10 mouse cellular contexts compared by ENCODE assay signal in genomic region chr11:116336393-116336792, GRCm38 (mm10). TPM values are rescaled to one million over a fixed set of nuclear protein-coding genes. Genes with fewer than 3 reads are reported as not detected.
DNase-seq lines count a peak whose midpoint lies in the region; ATAC-seq and TF ChIP-seq lines count a peak whose summit lies in the region.
"Had no signal": no experiment of that assay in that cellular context is flagged by ENCODE, and none has a peak within 500 bp of the region (broad histone marks: within the 10 kb centered on the region; RNA-seq: fewer than 3 reads in every experiment).

No protein-coding gene starts in this region.

- H3K36me3 ChIP-seq in heart, embryonic 15.5 days, result no peaks in the 10 kb centered on the region
- H3K36me3 ChIP-seq in testis, adult 2 months (ENCODE audit: control insufficient read depth, insufficient read depth, low read length), result no peaks in the 10 kb centered on the region
- H3K36me3 ChIP-seq in limb, embryonic 12.5 days, result peaks cover 23% of the 10 kb centered on the region
- H3K36me3 ChIP-seq in neural tube, embryonic 15.5 days, result peaks cover 6% of the 10 kb centered on the region; the same call in 1 of the 2 replicates

- peaks cover 26% of the 10 kb centered on the region for H3K27me3 ChIP-seq in heart, embryonic 15.5 days
- H3K27me3 ChIP-seq in testis, adult 2 months (ENCODE audit: control insufficient read depth, insufficient read depth, low read length), result no peaks in the 10 kb centered on the region
- peaks cover 42% of the 10 kb centered on the region for H3K27me3 ChIP-seq in limb, embryonic 12.5 days
- peaks cover 24% of the 10 kb centered on the region for H3K27me3 ChIP-seq in neural tube, embryonic 15.5 days (replicated peaks)

- peak overlapping the region; percentile 62; the same call in 1 of the 2 replicates for H3K4me3 ChIP-seq in heart, embryonic 15.5 days
- H3K4me3 ChIP-seq in testis, adult 2 months (ENCODE audit: control insufficient read depth, low read depth, low read length), result peak overlapping the region; percentile 88
- peak overlapping the region; percentile 60 for H3K4me3 ChIP-seq in limb, embryonic 12.5 days (replicated peaks)
- no peak overlapping the region for H3K4me3 ChIP-seq in neural tube, embryonic 15.5 days (replicated peaks)

- TF ChIP-seq POLR2A in testis, adult 2 months (IDR thresholded peaks at IDR 0.05; ENCODE audit: control insufficient read depth, low read depth, low read length), result no peak

- H3K9me3 ChIP-seq in heart, embryonic 15.5 days (replicated peaks), result no peaks in the 10 kb centered on the region
- no peaks in the 10 kb centered on the region for H3K9me3 ChIP-seq in limb, embryonic 12.5 days
- no peaks in the 10 kb centered on the region for H3K9me3 ChIP-seq in neural tube, embryonic 15.5 days (replicated peaks)

- no peak overlapping the region for H3K9ac ChIP-seq in heart, embryonic 15.5 days
- peak overlapping the region; percentile 73 for H3K9ac ChIP-seq in limb, embryonic 12.5 days (replicated peaks)
- H3K9ac ChIP-seq in neural tube, embryonic 15.5 days (replicated peaks), result no peak overlapping the region

- no peak overlapping the region for H3K27ac ChIP-seq in heart, embryonic 15.5 days
- no peak overlapping the region for H3K27ac ChIP-seq in testis, adult 2 months (ENCODE audit: control insufficient read depth, insufficient read depth, low read depth, low read length)
- H3K27ac ChIP-seq in limb, embryonic 12.5 days, result no peak overlapping the region
- peak overlapping the region; percentile 76; the same call in 1 of the 2 replicates for H3K27ac ChIP-seq in neural tube, embryonic 15.5 days (replicated peaks)

- ATAC-seq in heart, embryonic 15.5 days (replicated peaks; ENCODE audit: insufficient number of reproducible peaks, insufficient read depth, low FRiP score, low read depth), result no peak
- no peak for ATAC-seq in limb, embryonic 12.5 days (ENCODE audit: insufficient number of reproducible peaks, insufficient read depth, low FRiP score, low TSS enrichment, low read depth)
- no peak for ATAC-seq in neural tube, embryonic 15.5 days (ENCODE audit: low FRiP score)

- TF ChIP-seq CTCF in testis, adult 2 months (IDR thresholded peaks at IDR 0.05; ENCODE audit: control insufficient read depth, insufficient read depth, insufficient replicate concordance, low read depth, low read length), result no peak

- no peak for DNase-seq in heart, adult 11 months
- DNase-seq in testis, postnatal 10 days (ENCODE audit: low spot score), result no peak
- DNase-seq in adrenal gland, postnatal 4 days (ENCODE audit: low spot score in 2 of 2), result no peak
- DNase-seq in cerebellum, adult 8-10 months, result no peak

- 88% methylated on average over 4 of the region's 4 CpGs for WGBS in heart, embryonic 15.5 days
- 68% methylated on average over 4 of the region's 4 CpGs for WGBS in limb, embryonic 12.5 days
- WGBS in neural tube, embryonic 15.5 days, result 77% methylated on average over 4 of the region's 4 CpGs

- H3K4me1 ChIP-seq in heart, embryonic 15.5 days (replicated peaks), result peaks cover 24% of the 10 kb centered on the region
- H3K4me1 ChIP-seq in testis, adult 2 months (ENCODE audit: control insufficient read depth, insufficient read depth, low read length), result peaks cover 17% of the 10 kb centered on the region
- H3K4me1 ChIP-seq in limb, embryonic 12.5 days (replicated peaks), result peaks cover 49% of the 10 kb centered on the region
- H3K4me1 ChIP-seq in neural tube, embryonic 15.5 days, result peaks cover 52% of the 10 kb centered on the region

- H3K4me2 ChIP-seq in heart, embryonic 15.5 days, result peak overlapping the region; percentile 99; the same call in 1 of the 2 replicates
- peak overlapping the region; percentile 96 for H3K4me2 ChIP-seq in limb, embryonic 12.5 days
- peak overlapping the region; percentile 99 for H3K4me2 ChIP-seq in neural tube, embryonic 15.5 days

RNA-seq across cellular contexts. Expression of gene Foxj1, which starts 1.2 kb away (rescaled TPM):
- polyA plus RNA-seq in heart, embryonic 15.5 days (2015; fragmentation: Nextera tagmentation; extraction: Ambion mirVana), result 0.89 and 2.6 TPM in 2 replicates
- 75.5 and 97.6 TPM in 2 replicates for polyA plus RNA-seq in testis, adult 2 months (2012; rRNA removed)
- polyA plus RNA-seq in limb, embryonic 12.5 days (2016; fragmentation: Nextera tagmentation; extraction: Ambion mirVana), result 0.18 TPM in 2 replicates
- polyA plus RNA-seq in neural tube, embryonic 15.5 days (2015; fragmentation: Nextera tagmentation; extraction: Ambion mirVana), result 11.3 and 12.1 TPM in 2 replicates
- under 1 TPM; 0.37 to 0.90 TPM for total RNA-seq in adrenal gland, postnatal 4 days (2021)
- polyA plus RNA-seq: inflammation-experienced regulatory T-cells, adult 6 months had no signal

RNA-seq across cellular contexts. Expression of gene Exoc7, which starts 29.4 kb away (rescaled TPM):
- 45.2 and 58.2 TPM in 2 replicates for polyA plus RNA-seq in heart, embryonic 15.5 days (2015; fragmentation: Nextera tagmentation; extraction: Ambion mirVana)
- polyA plus RNA-seq in testis, adult 2 months (2012; rRNA removed), result 40.3 and 45.3 TPM in 2 replicates
- polyA plus RNA-seq in limb, embryonic 12.5 days (2016; fragmentation: Nextera tagmentation; extraction: Ambion mirVana), result 77.6 and 82.8 TPM in 2 replicates
- 113 and 114 TPM in 2 replicates for polyA plus RNA-seq in neural tube, embryonic 15.5 days (2015; fragmentation: Nextera tagmentation; extraction: Ambion mirVana)
- 10 to 100 TPM; 80.2 to 88.5 TPM for total RNA-seq in adrenal gland, postnatal 4 days (2021)

RNA-seq across cellular contexts. Expression of gene Galr2, which starts 55.7 kb away (rescaled TPM):
- 0.19 and 0.20 TPM in 2 replicates for polyA plus RNA-seq in heart, embryonic 15.5 days (2015; fragmentation: Nextera tagmentation; extraction: Ambion mirVana)
- 0.59 and 0.78 TPM in 2 replicates for polyA plus RNA-seq in testis, adult 2 months (2012; rRNA removed)
- 0.20 TPM in 1 of 2 replicates, not detected in the other for polyA plus RNA-seq in limb, embryonic 12.5 days (2016; fragmentation: Nextera tagmentation; extraction: Ambion mirVana)
- 0.47 and 0.52 TPM in 2 replicates for polyA plus RNA-seq in neural tube, embryonic 15.5 days (2015; fragmentation: Nextera tagmentation; extraction: Ambion mirVana)
- under 1 TPM; 0.20 to 0.28 TPM for total RNA-seq in adrenal gland, postnatal 4 days (2021)
- total RNA-seq: megakaryocyte-erythroid progenitor cell, adult 5-6 weeks had no signal
- polyA plus RNA-seq: inflammation-experienced regulatory T-cells, adult 6 months had no signal
